In genomic region chr7:97745299-97745698, GRCm38 (mm10) we compare ENCODE assay signal across 7 mouse cellular contexts. TPM values are rescaled to one million over a fixed set of nuclear protein-coding genes. Genes with fewer than 3 reads are reported as not detected.
A peak's percentile ranks its signal among the peaks of the same experiment; 100 is the strongest.
DNase-seq lines count a peak whose midpoint lies in the region; ATAC-seq and TF ChIP-seq lines count a peak whose summit lies in the region.

No protein-coding gene starts in this region.

- no peaks in the 10 kb centered on the region for H3K9me3 ChIP-seq in MEL (replicated peaks; ENCODE audit: insufficient read depth, low read length)
- no peaks in the 10 kb centered on the region for H3K9me3 ChIP-seq in forebrain, postnatal 0 days (ENCODE audit: low read length)
- no peaks in the 10 kb centered on the region for H3K9me3 ChIP-seq in limb, embryonic 11.5 days (ENCODE audit: control insufficient read depth, low read length)
- H3K9me3 ChIP-seq in neural tube, embryonic 15.5 days (replicated peaks) = no peaks in the 10 kb centered on the region

- H3K9ac ChIP-seq in MEL (ENCODE audit: control insufficient read depth, low read depth, low read length, poor library complexity, severe bottlenecking) = no peak overlapping the region
- H3K9ac ChIP-seq in forebrain, postnatal 0 days = no peak overlapping the region
- no peak overlapping the region; the same call in 1 of the 2 replicates for H3K9ac ChIP-seq in limb, embryonic 11.5 days (ENCODE audit: low read length)
- no peak overlapping the region for H3K9ac ChIP-seq in neural tube, embryonic 15.5 days (replicated peaks)

- no peak overlapping the region for H3K27ac ChIP-seq in layer of hippocampus, adult 2 months
- no peak overlapping the region for H3K27ac ChIP-seq in MEL (ENCODE audit: control insufficient read depth, low read depth, low read length)
- H3K27ac ChIP-seq in forebrain, postnatal 0 days (ENCODE audit: low read depth, low read length) = no peak overlapping the region
- no peak overlapping the region for H3K27ac ChIP-seq in limb, embryonic 11.5 days (replicated peaks; ENCODE audit: low read depth, low read length)
- H3K27ac ChIP-seq in neural tube, embryonic 15.5 days (replicated peaks) = no peak overlapping the region

- ATAC-seq in forebrain, postnatal 0 days = peak; percentile 59; the same call in 1 of the 2 replicates
- no peak for ATAC-seq in limb, embryonic 11.5 days (ENCODE audit: insufficient number of reproducible peaks, low FRiP score, low TSS enrichment, low read depth)
- ATAC-seq in neural tube, embryonic 15.5 days (ENCODE audit: low FRiP score) = no peak

- H3K4me1 ChIP-seq in MEL (ENCODE audit: control insufficient read depth in 1 of 2, insufficient read depth in 2 of 2, low read length in 2 of 2) = peaks cover 7 to 18% of the 10 kb centered on the region in 2 experiments
- no peaks in the 10 kb centered on the region for H3K4me1 ChIP-seq in forebrain, postnatal 0 days (ENCODE audit: insufficient read depth)
- no peaks in the 10 kb centered on the region for H3K4me1 ChIP-seq in limb, embryonic 11.5 days (ENCODE audit: control insufficient read depth, insufficient read depth, low read length)
- H3K4me1 ChIP-seq in neural tube, embryonic 15.5 days = peaks cover 6% of the 10 kb centered on the region

- TF ChIP-seq CTCF in layer of hippocampus, adult 2 months (conservative IDR thresholded peaks at IDR 0.05) = peak; percentile 98
- TF ChIP-seq CTCF in MEL (IDR thresholded peaks at IDR 0.05 in 2 of 3, conservative IDR thresholded peaks at IDR 0.05 in 1 of 3; ENCODE audit: control insufficient read depth in 1 of 3, insufficient read depth in 1 of 3, low read depth in 2 of 3, low read length in 3 of 3, poor library complexity in 1 of 3, severe bottlenecking in 1 of 3) = peak; percentile 65 to 76 (median 70)
- peak; percentile 88 for TF ChIP-seq CTCF in forebrain, postnatal 0 days (IDR thresholded peaks at IDR 0.05; ENCODE audit: low read depth)

- no peaks in the 10 kb centered on the region for H3K79me2 ChIP-seq in MEL (ENCODE audit: control insufficient read depth, insufficient read depth, low read length, poor library complexity)

- TF ChIP-seq EP300 in MEL (IDR thresholded peaks at IDR 0.05; ENCODE audit: low read depth in 1 of 2, low read length in 2 of 2) = no peak

- 12% methylated on average over 3 of the region's 3 CpGs for WGBS in forebrain, postnatal 0 days
- 18% methylated on average over 3 of the region's 3 CpGs for WGBS in limb, embryonic 11.5 days
- WGBS in neural tube, embryonic 15.5 days = 19% methylated on average over 3 of the region's 3 CpGs

- no peak for TF ChIP-seq POLR2A in MEL (IDR thresholded peaks at IDR 0.05; ENCODE audit: control insufficient read depth in 1 of 2, insufficient read depth in 1 of 2, low read depth in 1 of 2, low read length in 2 of 2, poor library complexity in 1 of 2)

- no peak overlapping the region for H3K4me2 ChIP-seq in forebrain, postnatal 0 days (ENCODE audit: low read depth)
- H3K4me2 ChIP-seq in limb, embryonic 11.5 days (ENCODE audit: low read depth, severe bottlenecking) = no peak overlapping the region
- H3K4me2 ChIP-seq in neural tube, embryonic 15.5 days = peak overlapping the region; percentile 25

- peak in 1 of 2 experiments; percentile 66 for DNase-seq in layer of hippocampus, adult 2 months (ENCODE audit: low spot score in 2 of 2)
- no peak for DNase-seq in layer of hippocampus, adult 9-10 months (ENCODE audit: low spot score)
- DNase-seq in MEL (ENCODE audit: low read depth, low spot score) = peak; percentile 78
- peak; percentile 70 for DNase-seq in c-Kit-negative CD71-positive TER-119-positive erythroid progenitor cells, embryonic 14.5 days (ENCODE audit: low read depth, low spot score)
- DNase-seq in forebrain, postnatal 0 days = peak; percentile 84
- DNase-seq in limb, embryonic 11.5 days (ENCODE audit: low spot score) = peak; percentile 79

- peaks cover 0 to 14% of the 10 kb centered on the region in 2 experiments; a peak in 2 of 4 replicates for H3K36me3 ChIP-seq in MEL (ENCODE audit: control insufficient read depth in 1 of 2, insufficient read depth in 2 of 2, low read length in 2 of 2)
- H3K36me3 ChIP-seq in forebrain, postnatal 0 days (ENCODE audit: insufficient read depth) = no peaks in the 10 kb centered on the region
- no peaks in the 10 kb centered on the region for H3K36me3 ChIP-seq in limb, embryonic 11.5 days (ENCODE audit: control insufficient read depth, insufficient read depth, low read length)
- H3K36me3 ChIP-seq in neural tube, embryonic 15.5 days = no peaks in the 10 kb centered on the region

- H3K27me3 ChIP-seq in MEL (ENCODE audit: control insufficient read depth in 1 of 2, insufficient read depth in 2 of 2, low read length in 2 of 2) = no peaks in the 10 kb centered on the region
- H3K27me3 ChIP-seq in forebrain, postnatal 0 days (ENCODE audit: insufficient read depth, low read length) = no peaks in the 10 kb centered on the region
- no peaks in the 10 kb centered on the region for H3K27me3 ChIP-seq in limb, embryonic 11.5 days (ENCODE audit: control insufficient read depth, insufficient read depth, low read length)
- no peaks in the 10 kb centered on the region for H3K27me3 ChIP-seq in neural tube, embryonic 15.5 days (replicated peaks)

- TF ChIP-seq RAD21 in MEL (IDR thresholded peaks at IDR 0.05; ENCODE audit: low read depth, low read length) = peak; percentile 80

- H3K4me3 ChIP-seq in layer of hippocampus, adult 2 months = no peak overlapping the region
- no peak overlapping the region for H3K4me3 ChIP-seq in MEL (ENCODE audit: control insufficient read depth in 1 of 2, insufficient read depth in 1 of 2, low read depth in 2 of 2, low read length in 2 of 2)
- H3K4me3 ChIP-seq in forebrain, postnatal 0 days (ENCODE audit: low read depth, low read length) = no peak overlapping the region
- H3K4me3 ChIP-seq in limb, embryonic 11.5 days (ENCODE audit: low read depth, low read length) = no peak overlapping the region
- H3K4me3 ChIP-seq in neural tube, embryonic 15.5 days (replicated peaks) = no peak overlapping the region

TF ChIP-seq in MEL, 35 proteins besides CTCF, POLR2A, EP300 and RAD21:
- TF ChIP-seq ZC3H11A (IDR thresholded peaks at IDR 0.05; ENCODE audit: low read depth, low read length) (peak; percentile 51), ZNF384 (IDR thresholded peaks at IDR 0.05; ENCODE audit: low read depth, low read length) (peak; percentile 49; the same call in 1 of the 2 replicates), SMC3 (IDR thresholded peaks at IDR 0.05; ENCODE audit: low read depth, low read length) (peak; percentile 65), CHD2 (IDR thresholded peaks at IDR 0.05; ENCODE audit: low read length) (no peak), TAL1 (IDR thresholded peaks at IDR 0.05; ENCODE audit: low read length) (no peak), NELFE (IDR thresholded peaks at IDR 0.05; ENCODE audit: low read depth, low read length) (no peak), MAFK (IDR thresholded peaks at IDR 0.05; ENCODE audit: borderline replicate concordance, low read depth, low read length) (no peak), MYB (IDR thresholded peaks at IDR 0.05; ENCODE audit: low read depth, low read length) (no peak)

RNA-seq across cellular contexts. Expression of gene Aqp11, which starts 7.2 kb away (rescaled TPM):
- 10 to 100 TPM; 37.7 to 38.9 TPM for total RNA-seq in layer of hippocampus, adult 2 months (2021)
- total RNA-seq in MEL (2012; rRNA removed) = 0.65 and 0.89 TPM in 2 replicates
- 1 to 10 TPM in 1 of 2 experiments, not detected in 1; 3.9 TPM for polyA plus RNA-seq in MEL (2012; ENCODE audit: insufficient read depth in 1 of 2, insufficient read length in 2 of 2, low read depth in 1 of 2, low replicate concordance in 2 of 2, missing spikeins in 1 of 2)
- 8.3 and 8.4 TPM in 2 replicates for total RNA-seq in forebrain, postnatal 0 days (2014; rRNA removed)
- polyA plus RNA-seq in forebrain, postnatal 0 days (2015; fragmentation: Nextera tagmentation; extraction: Ambion mirVana) = 16.6 and 22.4 TPM in 2 replicates
- 2.7 and 2.8 TPM in 2 replicates for polyA plus RNA-seq in limb, embryonic 11.5 days (2014; fragmentation: Nextera tagmentation; extraction: Ambion mirVana)
- 22.6 and 35.4 TPM in 2 replicates for polyA plus RNA-seq in neural tube, embryonic 15.5 days (2015; fragmentation: Nextera tagmentation; extraction: Ambion mirVana)

RNA-seq across cellular contexts. Expression of gene Pak1, which starts 43.0 kb away (rescaled TPM):
- 100 to 1,000 TPM; 209 to 219 TPM for total RNA-seq in layer of hippocampus, adult 2 months (2021)
- 2.5 and 2.8 TPM in 2 replicates for total RNA-seq in MEL (2012; rRNA removed)
- polyA plus RNA-seq in MEL (2012; ENCODE audit: insufficient read depth in 1 of 2, insufficient read length in 2 of 2, low read depth in 1 of 2, low replicate concordance in 2 of 2, missing spikeins in 1 of 2) = 1 to 10 TPM in 1 of 2 experiments, not detected in 1; 6.7 TPM
- 169 and 186 TPM in 2 replicates for total RNA-seq in forebrain, postnatal 0 days (2014; rRNA removed)
- polyA plus RNA-seq in forebrain, postnatal 0 days (2015; fragmentation: Nextera tagmentation; extraction: Ambion mirVana) = 132 and 135 TPM in 2 replicates
- polyA plus RNA-seq in limb, embryonic 11.5 days (2014; fragmentation: Nextera tagmentation; extraction: Ambion mirVana) = 33.2 and 39.4 TPM in 2 replicates
- polyA plus RNA-seq in neural tube, embryonic 15.5 days (2015; fragmentation: Nextera tagmentation; extraction: Ambion mirVana) = 117 and 134 TPM in 2 replicates

RNA-seq across cellular contexts. Expression of gene Clns1a, which starts 48.9 kb away (rescaled TPM):
- total RNA-seq in layer of hippocampus, adult 2 months (2021) = 10 to 100 TPM; 91.0 to 94.3 TPM
- total RNA-seq in MEL (2012; rRNA removed) = 140 and 141 TPM in 2 replicates
- polyA plus RNA-seq in MEL (2012; ENCODE audit: insufficient read depth in 1 of 2, insufficient read length in 2 of 2, low read depth in 1 of 2, low replicate concordance in 2 of 2, missing spikeins in 1 of 2) = 100 to 1,000 TPM; 119 to 130 TPM
- total RNA-seq in forebrain, postnatal 0 days (2014; rRNA removed) = 107 and 110 TPM in 2 replicates
- 178 and 200 TPM in 2 replicates for polyA plus RNA-seq in forebrain, postnatal 0 days (2015; fragmentation: Nextera tagmentation; extraction: Ambion mirVana)
- 282 and 286 TPM in 2 replicates for polyA plus RNA-seq in limb, embryonic 11.5 days (2014; fragmentation: Nextera tagmentation; extraction: Ambion mirVana)
- 170 and 187 TPM in 2 replicates for polyA plus RNA-seq in neural tube, embryonic 15.5 days (2015; fragmentation: Nextera tagmentation; extraction: Ambion mirVana)
